Mouse (Mus musculus) forebrain, embryonic 16.5 days (tissue): Measurements from ENCODE around the gene Tecpr1. TPM values are rescaled to one million over a fixed set of nuclear protein-coding genes. Genes with fewer than 3 reads are reported as not detected.

Source experiments
- ATAC-seq: fragments of 200-750 bp; cut with Nextera tagmentation; 2 replicates; pipeline ENCODE4 v1.8.0; 2017; ENCODE audit warnings: mild to moderate bottlenecking, moderate library complexity
- H3K27ac ChIP-seq: fragments of 300-500 bp; sonication (generic); 2 replicates; pipeline ENCODE4 v1.5.1; 2014; ENCODE audit warnings: low read length, control low read depth
- H3K27me3 ChIP-seq: fragments of 300-500 bp; sonication (generic); replicated peaks from 2 replicates; pipeline ENCODE4 v1.6.1; 2014; ENCODE audit warnings: low read length; ENCODE audit not compliant: control insufficient read depth, insufficient read depth
- H3K36me3 ChIP-seq: fragments of 300-500 bp; sonication (generic); 2 replicates; pipeline ENCODE4 v1.6.1; 2014; ENCODE audit not compliant: control insufficient read depth, insufficient read depth
- H3K4me1 ChIP-seq: fragments of 300-500 bp; sonication (generic); replicated peaks from 2 replicates; pipeline ENCODE4 v1.6.1; 2014; ENCODE audit warnings: low read length; ENCODE audit not compliant: control insufficient read depth, insufficient read depth
- H3K4me2 ChIP-seq: fragments of 300-500 bp; sonication (generic); 2 replicates; pipeline ENCODE4 v1.6.1; 2014; ENCODE audit warnings: mild to moderate bottlenecking, low read length, control low read depth
- H3K4me3 ChIP-seq: fragments of 300-500 bp; sonication (generic); replicated peaks from 2 replicates; pipeline ENCODE4 v1.5.1; 2014; ENCODE audit warnings: mild to moderate bottlenecking, low read length, control low read depth
- H3K9ac ChIP-seq: fragments of 300-500 bp; sonication (generic); replicated peaks from 2 replicates; pipeline ENCODE4 v1.6.1; 2014; ENCODE audit warnings: low read depth, low read length, control low read depth
- H3K9me3 ChIP-seq: fragments of 300-500 bp; sonication (generic); 2 replicates; pipeline ENCODE4 v1.6.1; 2016; ENCODE audit warnings: low read length; ENCODE audit not compliant: control insufficient read depth
- WGBS: fragments of 180-500 bp; shearing (Covaris S2); extraction: QIAGEN DNeasy Blood & Tissue Kit; methylation state at CpG from one replicate; pipeline ENCODE4 v1.1.7; 2014; 5-methylcytosine and 5-hydroxymethylcytosine counted together
- polyA plus RNA-seq: library from polyadenylated mRNA; unstranded; fragments of >200 nt; fragmentation: Nextera tagmentation; extraction: Ambion mirVana; gene quantifications from 2 replicates; pipeline ENCODE4 v1.2.1, GENCODE M21; 2015

The Tecpr1 gene
- polyA plus RNA-seq, 1 experiment from 2014 or later, result 57.4 TPM

GRCm38 (mm10) chr5:144204303-144204702 lies 19.1 kb downstream of the Tecpr1 start:
- peaks cover 22% of the 10 kb centered on the region for H3K36me3 ChIP-seq

GRCm38 (mm10) chr5:144203398-144203959 lies 19.9 kb downstream of the Tecpr1 start:
- Histone ChIP-seq H3K36me3 (peaks cover 25% of the 10 kb centered on the region), H3K4me2 (no peak overlapping the region)
- 86% methylated on average over 10 of the region's 10 CpGs for WGBS

More at GRCm38 (mm10) chr5:144204303-144204702, 19.1 kb downstream of the Tecpr1 start:
- ATAC-seq, result no peak
- no peak overlapping the region for H3K4me2 ChIP-seq
- peaks cover 5% of the 10 kb centered on the region; the same call in 1 of the 2 replicates for H3K9me3 ChIP-seq
- H3K27me3 ChIP-seq, result no peaks in the 10 kb centered on the region
- no peak overlapping the region for H3K4me3 ChIP-seq
- H3K27ac ChIP-seq, result no peak overlapping the region
- no peaks in the 10 kb centered on the region for H3K4me1 ChIP-seq
- WGBS, result 91% methylated on average over 12 of the region's 12 CpGs
- H3K9ac ChIP-seq, result no peak overlapping the region

GRCm38 (mm10) chr5:144202430-144202829 lies 21.0 kb downstream of the Tecpr1 start:
- Histone ChIP-seq H3K4me3 (no peak overlapping the region), H3K4me1 (no peaks in the 10 kb centered on the region), H3K27me3 (no peaks in the 10 kb centered on the region), H3K36me3 (peaks cover 25% of the 10 kb centered on the region), H3K9ac (no peak overlapping the region), H3K9me3 (peaks cover 5% of the 10 kb centered on the region; the same call in 1 of the 2 replicates), H3K27ac (no peak overlapping the region), H3K4me2 (no peak overlapping the region)
- no peak for ATAC-seq
- WGBS, result 97% methylated on average over 6 of the region's 6 CpGs

More at GRCm38 (mm10) chr5:144203398-144203959, 19.9 kb downstream of the Tecpr1 start:
- H3K9me3 ChIP-seq, result peaks cover 5% of the 10 kb centered on the region; the same call in 1 of the 2 replicates
- H3K27me3 ChIP-seq, result no peaks in the 10 kb centered on the region
- no peak for ATAC-seq
- H3K9ac ChIP-seq, result no peak overlapping the region
- no peak overlapping the region for H3K27ac ChIP-seq
- no peak overlapping the region for H3K4me3 ChIP-seq
- no peaks in the 10 kb centered on the region for H3K4me1 ChIP-seq

- Histone ChIP-seq H3K27me3 (no peaks in the 10 kb centered on the region), H3K4me3 (no peak overlapping the region), H3K4me2 (no peak overlapping the region), H3K27ac (no peak overlapping the region), H3K36me3 (peaks cover 24% of the 10 kb centered on the region), H3K9ac (no peak overlapping the region), H3K9me3 (peaks cover 5% of the 10 kb centered on the region; the same call in 1 of the 2 replicates), H3K4me1 (no peaks in the 10 kb centered on the region)
- 69% methylated on average over 11 of the region's 11 CpGs for WGBS
- no peak for ATAC-seq
Observed at GRCm38 (mm10) chr5:144200616-144201015, 22.8 kb downstream of the Tecpr1 start.

- Histone ChIP-seq H3K4me3 (no peak overlapping the region), H3K27me3 (no peaks in the 10 kb centered on the region), H3K4me1 (no peaks in the 10 kb centered on the region), H3K36me3 (0 out of 2 replicates have a peak, but pooled peaks cover 4% of the 10 kb centered on the region), H3K27ac (no peak overlapping the region), H3K9me3 (no peaks in the 10 kb centered on the region), H3K4me2 (no peak overlapping the region), H3K9ac (no peak overlapping the region)
- WGBS, result 88% methylated on average over 8 of the region's 8 CpGs
- ATAC-seq, result no peak
Observed at GRCm38 (mm10) chr5:144195567-144195966, 27.8 kb downstream of the Tecpr1 start.

- no peak for ATAC-seq
- Histone ChIP-seq H3K36me3 (0 out of 2 replicates have a peak, but pooled peaks cover 4% of the 10 kb centered on the region), H3K4me3 (no peak overlapping the region), H3K4me1 (peaks cover 5% of the 10 kb centered on the region), H3K27me3 (no peaks in the 10 kb centered on the region), H3K9ac (no peak overlapping the region), H3K9me3 (no peaks in the 10 kb centered on the region), H3K4me2 (no peak overlapping the region), H3K27ac (no peak overlapping the region)
- 86% methylated on average over 7 of the region's 7 CpGs for WGBS
Observed at GRCm38 (mm10) chr5:144194416-144194815, 29.0 kb downstream of the Tecpr1 start.

- Histone ChIP-seq H3K4me1 (peaks cover 5% of the 10 kb centered on the region), H3K9me3 (no peaks in the 10 kb centered on the region), H3K4me3 (no peak overlapping the region), H3K4me2 (no peak overlapping the region), H3K9ac (no peak overlapping the region), H3K27ac (no peak overlapping the region), H3K36me3 (0 out of 2 replicates have a peak, but pooled peaks cover 2% of the 10 kb centered on the region), H3K27me3 (no peaks in the 10 kb centered on the region)
- 80% methylated on average over 6 of the region's 6 CpGs for WGBS
- no peak for ATAC-seq
Observed at GRCm38 (mm10) chr5:144192673-144193072, 30.7 kb downstream of the Tecpr1 start.

GRCm38 (mm10) chr5:144191026-144191425 lies 32.4 kb downstream of the Tecpr1 start:
- Histone ChIP-seq H3K27ac (no peak overlapping the region), H3K9ac (no peak overlapping the region), H3K36me3 (no peaks in the 10 kb centered on the region), H3K9me3 (no peaks in the 10 kb centered on the region), H3K4me3 (no peak overlapping the region), H3K4me2 (no peak overlapping the region), H3K27me3 (no peaks in the 10 kb centered on the region), H3K4me1 (peaks cover 5% of the 10 kb centered on the region)
- 48% methylated on average over 23 of the region's 23 CpGs for WGBS
- no peak for ATAC-seq

- WGBS, result 6% methylated on average over 24 of the region's 26 CpGs
- H3K4me3 ChIP-seq, result no peak within 1 kb of the TSS; the same call in 1 of the 2 replicates
Observed at GRCm38 (mm10) chr5:144189950-144190583, 33.3 kb downstream of the Tecpr1 start, which contains the start of gene Bhlha15. Gene Bhlha15 (plus strand): TSS chr5:144190286.

More at GRCm38 (mm10) chr5:144189950-144190583, 33.3 kb downstream of the Tecpr1 start, which contains the start of gene Bhlha15:
- peak; percentile 30; the same call in 1 of the 2 replicates for ATAC-seq
- Histone ChIP-seq H3K4me1 (peaks cover 5% of the 10 kb centered on the region), H3K27me3 (no peaks in the 10 kb centered on the region), H3K9me3 (no peaks in the 10 kb centered on the region), H3K36me3 (peaks cover 3% of the 10 kb centered on the region; the same call in 1 of the 2 replicates), H3K4me2 (peak within 1 kb of the TSS; percentile 42), H3K27ac (no peak within 1 kb of the TSS), H3K9ac (no peak within 1 kb of the TSS)
